Mouse (Mus musculus): ENCODE measurements around the gene Apopt1. TPM values are rescaled to one million over a fixed set of nuclear protein-coding genes. Genes with fewer than 3 reads are reported as not detected.

Apopt1 gene
- total RNA-seq, 2 experiments from 2014 or later = 51.3 to 60.9 TPM

GRCm38 (mm10) chr12:111678997-111679396 is 34.1 kb upstream of the Apopt1 start:
- no peak for ATAC-seq (replicated peaks; ENCODE audit: poor library complexity, severe bottlenecking)

DNA sequence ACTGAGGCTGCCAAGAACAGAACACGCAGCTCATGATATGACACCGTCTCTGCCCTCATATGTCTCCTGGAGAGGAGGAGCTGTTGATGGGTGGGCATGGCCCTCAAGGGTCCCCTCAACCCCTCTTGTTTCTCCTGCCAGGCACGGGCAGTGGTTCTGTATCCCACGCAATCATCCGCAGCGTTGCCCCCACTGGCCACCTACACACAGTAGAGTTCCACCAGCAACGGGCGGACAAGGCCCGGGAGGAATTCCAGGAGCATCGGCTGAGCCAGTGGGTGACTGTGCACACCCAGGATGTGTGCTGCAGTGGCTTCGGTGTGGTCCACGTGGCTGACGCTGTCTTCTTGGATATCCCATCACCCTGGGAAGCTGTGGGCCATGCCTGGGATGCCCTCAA is 32.4 kb upstream of the Apopt1 start:
- no peak for ATAC-seq (replicated peaks; ENCODE audit: poor library complexity, severe bottlenecking)

DNA sequence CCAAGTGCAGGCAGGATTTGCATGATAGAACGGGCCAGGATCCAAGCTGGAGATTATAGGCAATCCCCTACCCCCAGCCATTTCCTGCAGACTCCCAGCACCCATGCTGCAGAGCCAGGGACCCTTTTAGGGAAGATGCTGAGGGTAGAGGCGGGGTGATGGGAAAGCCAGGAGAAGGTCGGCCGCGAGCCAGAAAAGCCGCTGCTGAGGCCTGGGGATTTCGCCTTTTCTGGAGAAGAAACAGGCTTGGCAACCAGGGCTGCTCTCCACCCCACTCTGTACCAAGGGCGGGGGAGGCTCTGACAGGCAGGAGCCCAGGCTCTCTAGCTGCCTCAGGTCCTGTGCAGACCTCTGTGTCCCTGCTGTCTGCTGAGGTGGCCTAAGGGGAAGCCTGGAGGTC is 31.8 kb upstream of the Apopt1 start:
- ATAC-seq (replicated peaks; ENCODE audit: poor library complexity, severe bottlenecking) = no peak

GRCm38 (mm10) chr12:111682003-111682402 is 31.1 kb upstream of the Apopt1 start:
- ATAC-seq (replicated peaks; ENCODE audit: poor library complexity, severe bottlenecking) = no peak

GRCm38 (mm10) chr12:111682806-111683205 is 30.3 kb upstream of the Apopt1 start:
- ATAC-seq (replicated peaks; ENCODE audit: poor library complexity, severe bottlenecking) = no peak

GRCm38 (mm10) chr12:111686390-111686789 is 26.7 kb upstream of the Apopt1 start:
- no peak for ATAC-seq (replicated peaks; ENCODE audit: poor library complexity, severe bottlenecking)

GRCm38 (mm10) chr12:111687350-111688068 is 25.6 kb upstream of the Apopt1 start:
- no peak for ATAC-seq (replicated peaks; ENCODE audit: poor library complexity, severe bottlenecking)

DNA sequence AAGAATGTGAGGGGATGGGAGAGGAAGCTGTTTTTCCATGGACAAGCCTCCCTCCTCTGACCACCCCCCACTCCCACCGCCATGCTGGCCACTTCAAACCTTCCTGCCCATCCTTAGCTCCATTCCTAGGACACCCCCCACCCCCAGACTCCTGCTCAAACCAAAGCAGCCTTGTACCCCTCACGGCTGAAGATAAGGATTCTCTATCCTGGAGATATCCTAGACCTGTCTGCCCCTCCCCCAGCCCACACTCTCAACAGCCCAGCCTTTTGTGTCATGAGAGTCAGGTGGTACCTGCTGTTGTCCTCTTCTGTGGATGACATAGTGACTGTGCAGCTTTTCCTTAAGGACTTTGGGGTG is 25.0 kb upstream of the Apopt1 start:
- ATAC-seq (replicated peaks; ENCODE audit: poor library complexity, severe bottlenecking) = no peak

DNA sequence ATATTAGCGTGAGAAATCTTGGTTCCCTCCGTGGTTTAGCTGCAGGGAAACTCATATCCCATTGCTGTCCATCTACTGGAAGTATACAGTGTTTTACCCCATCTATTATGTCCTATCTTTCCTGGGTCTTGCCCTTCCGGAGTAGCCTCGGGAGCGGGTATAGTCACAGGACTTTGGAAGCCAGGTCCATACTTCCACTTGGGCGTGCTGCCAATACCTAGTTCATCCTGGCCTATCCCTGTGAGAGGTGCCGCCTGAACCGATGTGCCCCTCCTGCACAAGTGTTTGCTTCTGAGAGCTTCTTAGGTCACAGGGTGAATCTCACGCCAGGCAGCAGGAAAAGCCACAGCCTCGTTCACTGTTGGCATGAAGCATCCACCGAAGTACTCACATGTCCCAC is 23.6 kb upstream of the Apopt1 start:
- ATAC-seq (replicated peaks; ENCODE audit: poor library complexity, severe bottlenecking) = no peak

DNA sequence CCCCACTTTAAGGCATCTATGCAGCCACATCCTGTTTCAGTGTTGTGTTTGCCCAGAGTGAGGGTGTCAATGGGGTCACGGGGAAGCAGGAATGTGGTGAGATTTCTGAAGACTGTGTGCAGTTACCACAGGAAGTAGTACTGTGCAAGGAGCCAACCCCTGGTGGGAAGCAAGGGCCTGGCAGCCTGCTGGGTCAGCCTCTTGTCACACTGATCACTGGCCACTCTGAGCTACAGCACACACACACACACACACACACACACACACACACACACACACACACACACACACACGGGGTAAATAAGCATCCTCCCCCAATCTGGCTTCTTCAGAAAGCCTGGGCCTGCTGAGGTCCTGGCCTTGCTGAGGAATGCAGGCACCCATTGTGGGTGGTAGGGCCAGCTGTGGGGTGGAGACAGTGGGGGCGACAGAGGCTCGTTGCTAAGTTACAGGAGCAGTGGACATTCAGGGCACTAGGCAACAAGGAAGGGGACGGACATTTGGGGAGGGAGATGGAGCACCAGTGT is 21.7 kb upstream of the Apopt1 start:
- ATAC-seq (replicated peaks; ENCODE audit: poor library complexity, severe bottlenecking) = peak; percentile 89

GRCm38 (mm10) chr12:111692899-111693298 is 20.2 kb upstream of the Apopt1 start:
- no peak for ATAC-seq (replicated peaks; ENCODE audit: poor library complexity, severe bottlenecking)

GRCm38 (mm10) chr12:111693341-111694270 is 19.5 kb upstream of the Apopt1 start:
- no peak for ATAC-seq (replicated peaks; ENCODE audit: poor library complexity, severe bottlenecking)

- ATAC-seq (replicated peaks; ENCODE audit: poor library complexity, severe bottlenecking) = no peak
Observed at GRCm38 (mm10) chr12:111694271-111694781, 18.7 kb upstream of the Apopt1 start.

DNA sequence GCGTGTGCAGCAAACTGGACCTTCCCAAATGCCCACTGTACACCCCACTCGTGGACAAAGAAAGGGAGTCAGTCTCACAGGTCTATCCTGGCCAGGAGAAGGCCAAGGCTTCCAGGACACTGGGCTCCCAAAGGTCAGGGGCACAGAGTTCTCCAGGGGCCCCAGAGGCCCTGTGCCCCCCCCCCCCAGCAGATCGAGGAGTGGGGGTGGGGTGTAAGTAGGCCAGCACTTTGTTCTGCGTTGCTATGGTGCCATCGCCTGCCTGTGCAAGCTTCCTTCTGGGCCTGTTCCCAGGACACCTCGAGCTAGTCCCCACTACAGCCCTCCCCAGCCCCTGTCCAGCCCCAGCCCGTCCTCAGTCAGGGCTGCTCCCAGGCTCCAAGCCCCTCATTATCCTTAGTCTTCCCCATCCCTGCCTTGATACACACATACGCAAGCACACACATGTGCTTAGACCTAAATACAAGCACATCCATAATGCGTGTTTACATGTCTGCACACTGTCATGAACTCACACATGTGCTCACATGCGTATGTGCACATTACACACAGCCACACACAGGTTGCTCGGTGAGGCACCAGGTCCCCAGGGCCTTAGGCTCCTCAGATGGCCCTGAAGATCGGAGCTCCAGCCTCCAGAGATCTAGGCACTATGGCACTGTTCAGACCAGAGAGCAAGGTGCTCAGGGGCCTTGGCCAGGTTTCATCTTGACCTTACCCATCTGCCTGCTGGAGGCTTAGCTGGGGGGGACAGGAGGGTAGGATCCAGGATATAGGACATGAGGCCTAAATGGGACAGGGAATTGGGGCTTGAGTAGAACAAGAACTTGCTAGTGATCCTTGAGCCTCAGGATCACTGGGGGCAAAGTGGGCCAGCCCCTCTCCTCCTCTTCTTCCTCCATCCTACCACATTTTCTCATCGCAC is 17.9 kb upstream of the Apopt1 start:
- no peak for ATAC-seq (replicated peaks; ENCODE audit: poor library complexity, severe bottlenecking)

DNA sequence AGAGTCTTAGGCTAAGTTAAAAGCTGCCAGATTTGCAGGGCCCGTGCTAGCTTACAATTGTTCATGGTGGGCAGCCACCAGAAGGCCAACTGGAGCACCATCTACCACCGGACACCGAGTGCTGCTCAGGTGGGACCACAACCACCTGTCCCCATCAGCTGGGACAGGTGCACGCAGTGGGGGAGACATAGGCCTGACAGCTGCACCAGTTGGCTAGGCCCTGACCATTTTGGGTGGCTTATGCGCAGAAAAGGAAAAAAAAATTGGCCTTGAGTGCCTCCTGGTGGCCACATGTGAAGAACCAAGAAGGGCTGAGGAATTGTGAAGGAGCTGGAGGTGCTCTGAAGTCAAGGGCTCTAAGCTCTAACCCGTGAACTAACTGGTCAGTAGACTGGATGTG is 16.8 kb upstream of the Apopt1 start:
- ATAC-seq (replicated peaks; ENCODE audit: poor library complexity, severe bottlenecking) = peak; percentile 63

- no peak for ATAC-seq (replicated peaks; ENCODE audit: poor library complexity, severe bottlenecking)
Observed at GRCm38 (mm10) chr12:111697708-111698107, 15.4 kb upstream of the Apopt1 start.

GRCm38 (mm10) chr12:111698346-111698913 is 14.6 kb upstream of the Apopt1 start:
- no peak for ATAC-seq (replicated peaks; ENCODE audit: poor library complexity, severe bottlenecking)

DNA sequence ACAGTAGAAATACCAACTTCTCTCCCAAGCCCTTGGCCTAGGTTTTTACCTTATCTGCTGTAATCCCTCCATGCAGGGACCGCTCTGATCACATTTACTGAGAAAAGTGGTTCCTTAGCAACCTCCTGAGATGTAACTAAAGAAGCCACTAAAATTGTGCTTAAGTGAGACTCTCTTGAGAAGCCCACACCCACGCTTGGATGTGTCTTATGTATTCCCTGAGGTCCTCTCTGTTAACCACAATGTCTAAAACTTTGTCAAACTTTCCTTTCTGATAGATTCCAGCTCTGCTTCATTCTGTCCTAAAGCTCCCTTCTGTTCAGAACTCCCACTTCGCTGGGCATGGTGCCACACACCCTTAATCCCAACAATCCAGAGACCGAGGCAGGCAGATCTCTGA is 13.5 kb upstream of the Apopt1 start:
- no peak for ATAC-seq (replicated peaks; ENCODE audit: poor library complexity, severe bottlenecking)

- ATAC-seq (replicated peaks; ENCODE audit: poor library complexity, severe bottlenecking) = no peak
Observed at GRCm38 (mm10) chr12:111700920-111701458, 12.1 kb upstream of the Apopt1 start.
